Mouse (Mus musculus) limb, embryonic 13.5 days (tissue): ENCODE results near the gene Spc24. TPM values are rescaled to one million over a fixed set of nuclear protein-coding genes. Genes with fewer than 3 reads are reported as not detected.

ENCODE experiments used
- ATAC-seq: fragments of 200-750 bp; cut with Nextera tagmentation; 2 replicates; pipeline ENCODE4 v1.8.0; 2017; ENCODE audit warnings: low read depth, moderate number of reproducible peaks, moderate TSS enrichment; ENCODE audit not compliant: low FRiP score
- H3K27ac ChIP-seq: fragments of 300-500 bp; sonication (generic); 2 replicates; pipeline ENCODE4 v1.5.1; 2015; ENCODE audit warnings: inconsistent platforms, mild to moderate bottlenecking, moderate library complexity
- H3K27me3 ChIP-seq: fragments of 300-500 bp; sonication (generic); 2 replicates; pipeline ENCODE4 v1.6.1; 2015; ENCODE audit warnings: mild to moderate bottlenecking, inconsistent platforms
- H3K36me3 ChIP-seq: fragments of 300-500 bp; sonication (generic); 2 replicates; pipeline ENCODE4 v1.6.1; 2015; ENCODE audit warnings: inconsistent platforms, mild to moderate bottlenecking, moderate library complexity
- H3K4me1 ChIP-seq: fragments of 300-500 bp; sonication (generic); 2 replicates; pipeline ENCODE4 v1.6.1; 2015; ENCODE audit warnings: inconsistent platforms
- H3K4me2 ChIP-seq: fragments of 300-500 bp; sonication (generic); replicated peaks from 2 replicates; pipeline ENCODE4 v1.6.1; 2015; ENCODE audit warnings: inconsistent platforms, mild to moderate bottlenecking, moderate library complexity
- H3K4me3 ChIP-seq: fragments of 300-500 bp; sonication (generic); 2 replicates; pipeline ENCODE4 v1.5.1; 2015; ENCODE audit warnings: moderate library complexity, mild to moderate bottlenecking, inconsistent platforms
- H3K9ac ChIP-seq: fragments of 300-500 bp; sonication (generic); 2 replicates; pipeline ENCODE4 v1.6.1; 2015; ENCODE audit warnings: mild to moderate bottlenecking, inconsistent platforms
- H3K9me3 ChIP-seq: fragments of 300-500 bp; sonication (generic); 2 replicates; pipeline ENCODE4 v1.6.1; 2016; ENCODE audit warnings: inconsistent platforms
- WGBS: fragments of 180-500 bp; shearing (Covaris S2); methylation state at CpG from one replicate; pipeline ENCODE4 v1.1.7; 2015; 5-methylcytosine and 5-hydroxymethylcytosine counted together
- microRNA-seq: library from miRNA; unstranded; fragments of <30 nt; microRNA quantifications from one replicate; pipeline ENCODE4, GENCODE M21; 2016
- polyA plus RNA-seq: library from polyadenylated mRNA; unstranded; fragments of >200 nt; fragmentation: Nextera tagmentation; extraction: Ambion mirVana; gene quantifications from 2 replicates; pipeline ENCODE4 v1.2.1, GENCODE M21; 2015

Spc24 gene
- polyA plus RNA-seq, 1 experiment from 2014 or later, result 109 TPM

GRCm38 (mm10) chr9:21724147-21724536, 36.0 kb downstream of the Spc24 start:
- peak; percentile 96 for ATAC-seq
- Histone ChIP-seq H3K4me2 (peak overlapping the region; percentile 81), H3K9ac (peak overlapping the region; percentile 78), H3K27ac (peak overlapping the region; percentile 95), H3K4me3 (peak overlapping the region; percentile 76), H3K9me3 (no peaks in the 10 kb centered on the region), H3K27me3 (no peaks in the 10 kb centered on the region), H3K4me1 (peaks cover 23% of the 10 kb centered on the region), H3K36me3 (peaks cover 25% of the 10 kb centered on the region)
- 0% methylated on average over 18 of the region's 18 CpGs for whole genome bisulfite sequencing

DNA sequence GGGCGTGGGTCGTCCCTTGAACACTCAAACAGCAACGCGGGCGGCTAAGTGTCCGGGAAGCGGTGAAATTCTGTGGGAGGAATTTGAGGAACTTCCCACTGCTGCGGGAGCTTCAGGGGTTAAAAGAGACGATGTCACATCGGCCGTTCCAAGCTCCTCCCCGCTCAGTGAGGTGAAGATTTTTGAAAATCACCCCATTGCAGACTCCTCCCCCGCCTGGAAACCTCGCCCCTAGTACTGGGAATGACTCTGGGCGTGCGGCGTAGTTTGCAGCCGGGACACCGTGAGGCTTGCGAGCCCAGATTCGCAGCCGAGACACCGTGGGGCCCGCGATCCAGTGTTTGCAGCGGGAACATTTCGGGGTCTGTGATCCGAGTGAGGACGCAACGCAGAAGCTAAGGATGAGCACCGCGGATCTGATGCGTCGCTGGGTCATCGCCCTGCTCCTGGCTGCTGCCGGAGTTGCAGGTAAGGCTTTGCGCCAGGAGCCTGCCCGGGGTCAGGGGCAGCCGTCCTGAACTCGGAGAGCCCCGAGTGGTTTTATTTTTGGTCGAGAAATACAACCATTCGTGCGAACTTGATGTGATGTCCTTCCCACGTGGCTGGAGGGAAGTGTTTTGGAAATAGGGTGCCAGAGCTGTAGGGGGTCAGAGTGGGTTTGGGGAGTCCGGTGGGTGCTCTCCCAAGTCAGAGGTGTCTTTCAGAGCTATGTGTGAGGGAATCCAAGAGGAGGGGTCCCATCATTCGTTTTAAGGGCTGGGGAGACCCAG, 36.5 kb downstream of the Spc24 start, which contains the start of gene Ldlr:
Ldlr (plus strand) TSS at position 107 of the 770 bp plus-strand sequence.
- peak within 1 kb of the TSS; percentile 95 for H3K27ac ChIP-seq
- peak; percentile 85 for ATAC-seq
- H3K9me3 ChIP-seq, result no peaks in the 10 kb centered on the region
- peak within 1 kb of the TSS; percentile 81 for H3K4me2 ChIP-seq
- WGBS, result under 1% methylated on average over 47 of the region's 47 CpGs
- H3K27me3 ChIP-seq, result no peaks in the 10 kb centered on the region
- H3K9ac ChIP-seq, result peak within 1 kb of the TSS; percentile 78
- H3K4me1 ChIP-seq, result peaks cover 23% of the 10 kb centered on the region
- H3K36me3 ChIP-seq, result peaks cover 19% of the 10 kb centered on the region
- H3K4me3 ChIP-seq, result peak within 1 kb of the TSS; percentile 76

- Histone ChIP-seq H3K9me3 (no peaks in the 10 kb centered on the region), H3K4me2 (no peak overlapping the region), H3K27me3 (no peaks in the 10 kb centered on the region), H3K4me3 (no peak overlapping the region), H3K9ac (0 out of 2 replicates have a peak overlapping the region, but pooled peaks have one; percentile 13), H3K27ac (no peak overlapping the region), H3K36me3 (no peaks in the 10 kb centered on the region), H3K4me1 (peaks cover 19% of the 10 kb centered on the region)
- no peak for ATAC-seq
- WGBS, result 70% methylated on average over 2 of the region's 2 CpGs
Measured at GRCm38 (mm10) chr9:21721036-21721435, 39.1 kb downstream of the Spc24 start.

GRCm38 (mm10) chr9:21717015-21717414, 43.1 kb downstream of the Spc24 start:
- Histone ChIP-seq H3K4me3 (no peak overlapping the region), H3K27ac (no peak overlapping the region), H3K9ac (no peak overlapping the region), H3K27me3 (no peaks in the 10 kb centered on the region), H3K36me3 (peaks cover 3% of the 10 kb centered on the region; the same call in 1 of the 2 replicates), H3K4me2 (no peak overlapping the region), H3K9me3 (no peaks in the 10 kb centered on the region), H3K4me1 (peaks cover 3% of the 10 kb centered on the region; the same call in 1 of the 2 replicates)
- 83% methylated on average over 2 of the region's 2 CpGs for WGBS
- ATAC-seq, result no peak

GRCm38 (mm10) chr9:21715298-21715697, 44.8 kb downstream of the Spc24 start:
- no peak overlapping the region for H3K27ac ChIP-seq
- no peak for ATAC-seq
- no peak overlapping the region for H3K4me2 ChIP-seq
- no peaks in the 10 kb centered on the region for H3K27me3 ChIP-seq
- H3K4me3 ChIP-seq, result no peak overlapping the region
- 67% methylated on average over 4 of the region's 4 CpGs for WGBS
- H3K36me3 ChIP-seq, result peaks cover 3% of the 10 kb centered on the region; the same call in 1 of the 2 replicates
- no peak overlapping the region for H3K9ac ChIP-seq
- no peaks in the 10 kb centered on the region for H3K9me3 ChIP-seq
- H3K4me1 ChIP-seq, result no peaks in the 10 kb centered on the region

DNA sequence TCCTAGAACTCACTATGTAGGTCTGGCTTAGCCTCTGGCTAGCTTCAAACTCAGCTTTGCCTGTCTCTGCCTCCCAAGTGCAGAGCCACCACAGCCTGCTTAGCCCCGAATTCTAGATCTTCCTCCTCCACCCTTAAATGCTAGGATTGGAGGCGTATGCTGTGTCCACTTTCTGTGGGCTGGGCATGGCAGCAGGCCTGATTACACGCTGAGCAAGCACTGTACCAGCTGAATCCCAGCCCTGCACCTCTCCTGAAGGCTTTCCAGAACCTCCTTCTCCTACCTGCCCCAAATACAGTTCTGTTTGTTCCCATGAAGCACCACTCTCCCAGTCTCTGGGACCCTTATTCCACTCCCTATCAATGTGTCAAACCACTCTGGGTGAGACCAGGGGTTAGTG, 50.8 kb downstream of the Spc24 start:
- 94% methylated on average over 3 of the region's 3 CpGs for WGBS
- no peak for ATAC-seq
- Histone ChIP-seq H3K27ac (no peak overlapping the region), H3K36me3 (peaks cover 57% of the 10 kb centered on the region), H3K4me1 (no peaks in the 10 kb centered on the region), H3K9ac (no peak overlapping the region), H3K4me2 (no peak overlapping the region), H3K9me3 (no peaks in the 10 kb centered on the region; the same call in 1 of the 2 replicates), H3K4me3 (no peak overlapping the region), H3K27me3 (no peaks in the 10 kb centered on the region)

GRCm38 (mm10) chr9:21706586-21707265, 53.4 kb downstream of the Spc24 start:
- Histone ChIP-seq H3K36me3 (peaks cover 80% of the 10 kb centered on the region), H3K4me2 (no peak overlapping the region), H3K9ac (no peak overlapping the region), H3K4me1 (no peaks in the 10 kb centered on the region), H3K27me3 (no peaks in the 10 kb centered on the region), H3K27ac (no peak overlapping the region), H3K9me3 (no peaks in the 10 kb centered on the region; the same call in 1 of the 2 replicates), H3K4me3 (no peak overlapping the region)
- no peak for ATAC-seq
- 88% methylated on average over 8 of the region's 8 CpGs for WGBS

GRCm38 (mm10) chr9:21706085-21706484, 54.0 kb downstream of the Spc24 start:
- 84% methylated on average over 4 of the region's 4 CpGs for WGBS
- H3K27me3 ChIP-seq, result no peaks in the 10 kb centered on the region
- H3K9ac ChIP-seq, result no peak overlapping the region
- H3K9me3 ChIP-seq, result no peaks in the 10 kb centered on the region; the same call in 1 of the 2 replicates
- H3K4me1 ChIP-seq, result no peaks in the 10 kb centered on the region
- no peak overlapping the region for H3K4me3 ChIP-seq
- H3K27ac ChIP-seq, result no peak overlapping the region
- ATAC-seq, result no peak
- no peak overlapping the region for H3K4me2 ChIP-seq
- H3K36me3 ChIP-seq, result peaks cover 86% of the 10 kb centered on the region

Small RNAs within 50 kb of the gene (microRNA-seq; reads per million reads assigned to microRNA genes)
- 7.0 reads per million, percentile 21 among the genes with 10 or more reads in this experiment for gene Mir7083

Other genes with a start within 250 kb of the Spc24 start
- gene AB124611, start 234.1 kb downstream of the Spc24 start, polyA plus RNA-seq, result 5.2 and 5.5 TPM in 2 replicates
- 55.2 and 56.0 TPM in 2 replicates for gene Carm1, start 213.4 kb downstream of the Spc24 start, polyA plus RNA-seq
- gene Timm29, start 167.6 kb downstream of the Spc24 start, polyA plus RNA-seq, result 30.3 and 30.4 TPM in 2 replicates
- gene Yipf2, start 167.5 kb downstream of the Spc24 start, polyA plus RNA-seq, result 23.9 and 27.5 TPM in 2 replicates
- gene Smarca4, start 144.1 kb downstream of the Spc24 start, polyA plus RNA-seq, result 91.8 and 99.5 TPM in 2 replicates
- gene Ldlr, start 36.8 kb downstream of the Spc24 start, polyA plus RNA-seq, result 30.8 and 31.2 TPM in 2 replicates
- 18.9 and 21.3 TPM in 2 replicates for gene Kank2, start 38.4 kb upstream of the Spc24 start, polyA plus RNA-seq
- gene Angptl8, start 75.2 kb upstream of the Spc24 start, polyA plus RNA-seq, result 0.67 and 0.91 TPM in 2 replicates
- 37.5 and 39.6 TPM in 2 replicates for gene Dock6, start 92.3 kb upstream of the Spc24 start, polyA plus RNA-seq
- gene Rab3d, start 157.9 kb upstream of the Spc24 start, polyA plus RNA-seq, result 14.0 and 15.5 TPM in 2 replicates
- 5.1 and 6.2 TPM in 2 replicates for gene Ccdc159, start 167.2 kb upstream of the Spc24 start, polyA plus RNA-seq
- 41.3 and 46.5 TPM in 2 replicates for gene Tmem205, start 167.3 kb upstream of the Spc24 start, polyA plus RNA-seq
- gene Plppr2, start 176.7 kb upstream of the Spc24 start, polyA plus RNA-seq, result 8.5 and 9.1 TPM in 2 replicates
- 4.9 and 6.2 TPM in 2 replicates for gene Swsap1, start 195.5 kb upstream of the Spc24 start, polyA plus RNA-seq
- 6.2 and 6.3 TPM in 2 replicates for gene Epor, start 203.2 kb upstream of the Spc24 start, polyA plus RNA-seq
- gene Rgl3, start 229.1 kb upstream of the Spc24 start, polyA plus RNA-seq, result 1.6 TPM in 2 replicates
- 1.0 and 1.5 TPM in 2 replicates for gene Ccdc151, start 242.3 kb upstream of the Spc24 start, polyA plus RNA-seq
- 119 and 122 TPM in 2 replicates for gene Prkcsh, start 242.5 kb upstream of the Spc24 start, polyA plus RNA-seq